Mouse (Mus musculus) embryo, embryonic 11.5 days (tissue): ENCODE measurements around the gene Mrps22.

Experiments used
- DNase-seq: peaks from one replicate; pipeline ENCODE4 v3.0.0-alpha.2; 2012; ENCODE audit warnings: low read depth, low spot score

Mrps22 gene

DNA sequence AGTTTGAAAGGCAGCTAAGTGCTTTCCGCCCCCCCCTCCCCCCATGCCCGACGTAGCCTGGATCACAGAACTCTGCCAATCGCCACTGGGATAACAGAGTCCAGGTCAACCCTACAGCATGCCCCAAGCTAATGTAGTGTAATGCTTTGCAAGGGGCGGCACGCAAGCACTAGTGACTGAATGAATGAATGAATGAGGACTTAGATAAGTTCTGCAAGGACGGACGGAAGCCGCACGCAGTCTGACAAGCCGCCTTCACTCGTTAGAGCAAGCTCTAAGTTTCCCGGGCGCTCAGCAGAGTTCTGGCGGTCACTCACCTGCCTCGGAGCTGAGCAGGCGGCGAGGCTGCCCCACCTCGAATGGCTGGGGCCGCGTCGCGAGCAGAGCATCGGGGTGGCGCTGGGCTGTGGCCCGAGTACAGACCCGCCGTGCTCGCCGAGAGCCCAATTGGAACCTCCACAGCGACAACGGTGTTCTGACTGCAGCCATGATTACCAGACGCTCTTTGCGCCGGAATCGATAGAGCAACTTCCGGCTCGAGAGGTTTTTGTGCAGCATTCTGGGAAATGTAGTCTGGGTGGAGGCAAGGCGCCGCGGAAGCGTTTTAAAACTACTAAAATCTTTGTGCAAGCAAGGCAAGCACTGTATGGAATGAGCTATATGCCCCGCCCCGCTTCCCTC is at the start of gene Mrps22:
Gene Mrps22, minus strand, starts transcription at position 505 of the 681 bp plus-strand sequence.
- peak; percentile 74 for DNase-seq

DNA sequence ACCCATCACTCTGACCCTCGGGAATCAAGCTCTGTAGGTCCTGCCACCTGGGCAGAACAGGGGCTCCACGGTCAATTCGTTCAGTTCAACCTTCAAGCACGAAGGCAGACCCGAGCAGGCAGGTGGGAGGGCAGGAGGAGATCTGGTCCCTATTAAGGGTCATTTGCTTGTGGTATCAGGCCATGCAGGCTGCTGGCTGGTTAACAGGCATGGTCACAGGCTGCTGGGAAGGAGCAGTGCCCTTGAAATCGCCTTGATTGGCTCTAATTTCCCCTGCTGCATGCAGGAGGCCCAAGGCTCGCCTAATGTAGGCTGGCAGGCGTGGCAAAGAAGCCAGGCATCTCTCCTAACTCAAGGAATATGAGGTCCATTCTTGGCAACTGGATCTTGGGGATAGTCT is 49.1 kb upstream of the Mrps22 start:
- DNase-seq = no peak

DNA sequence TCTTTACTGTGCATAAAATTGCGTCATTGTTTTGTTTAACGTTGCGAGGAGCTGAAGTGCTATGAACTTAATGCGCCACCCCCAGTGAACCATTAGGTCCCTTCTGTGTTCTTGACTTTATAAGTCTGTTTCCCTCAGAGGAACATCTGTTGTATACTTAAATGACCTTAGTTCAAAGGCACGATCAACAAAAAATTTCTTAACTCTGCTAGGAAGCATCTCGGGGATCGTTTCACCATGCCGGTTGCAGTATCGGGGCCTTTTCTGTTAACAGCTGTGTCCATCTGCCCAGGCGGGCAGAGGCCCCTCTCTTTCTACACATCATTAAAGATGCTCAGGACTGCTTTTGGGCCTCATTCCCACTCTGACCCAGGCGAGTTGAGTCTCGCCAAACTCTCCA is 46.0 kb upstream of the Mrps22 start:
- DNase-seq = no peak

GRCm38 (mm10) chr9:98645750-98646149 is 44.3 kb upstream of the Mrps22 start:
- DNase-seq = peak; percentile 69

GRCm38 (mm10) chr9:98642126-98642525 is 40.7 kb upstream of the Mrps22 start:
- DNase-seq = no peak

DNA sequence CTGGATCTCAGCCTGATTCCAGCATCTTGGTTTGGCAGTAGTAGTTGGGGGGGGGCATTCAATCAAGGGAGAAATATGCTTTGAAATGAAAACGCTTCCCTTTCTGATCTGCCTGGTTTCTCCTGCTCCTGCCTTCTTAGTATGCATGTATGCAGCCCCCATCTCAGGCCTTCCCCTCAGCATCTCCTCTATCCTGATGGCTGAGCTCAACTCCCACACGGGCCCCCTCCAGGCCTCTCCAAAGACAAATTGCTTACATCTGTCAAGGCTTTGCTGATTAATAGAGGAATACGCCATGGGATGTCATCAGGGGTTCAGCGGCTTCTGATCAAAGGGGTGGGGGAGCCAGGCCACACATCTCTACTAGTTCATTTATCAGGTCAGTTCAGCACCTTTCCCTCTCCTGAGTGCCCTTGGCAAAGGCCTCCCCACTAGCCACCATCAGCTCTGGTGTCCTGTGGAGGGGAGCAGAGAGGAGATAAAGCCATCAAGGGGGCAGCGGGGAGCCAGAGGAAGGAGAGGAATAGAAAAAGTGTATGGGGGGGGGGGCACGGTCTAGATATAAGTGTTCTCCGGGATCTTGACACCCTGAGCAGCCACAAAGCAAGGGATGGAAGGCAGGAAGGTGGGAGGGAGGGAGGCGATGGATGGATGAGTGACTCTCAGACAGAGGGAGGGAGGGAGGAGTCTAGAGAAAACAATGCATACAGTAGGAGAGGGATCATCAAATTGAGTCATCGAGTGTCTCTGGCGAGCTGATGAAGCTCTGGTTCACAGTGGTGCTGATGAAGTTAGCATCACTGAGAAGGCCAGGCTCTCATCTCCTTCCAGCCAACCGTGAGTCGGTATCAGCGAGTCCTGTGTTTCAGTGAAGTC is 32.1 kb upstream of the Mrps22 start:
- DNase-seq = no peak

GRCm38 (mm10) chr9:98628480-98628879 is 27.0 kb upstream of the Mrps22 start:
- DNase-seq = no peak

DNA sequence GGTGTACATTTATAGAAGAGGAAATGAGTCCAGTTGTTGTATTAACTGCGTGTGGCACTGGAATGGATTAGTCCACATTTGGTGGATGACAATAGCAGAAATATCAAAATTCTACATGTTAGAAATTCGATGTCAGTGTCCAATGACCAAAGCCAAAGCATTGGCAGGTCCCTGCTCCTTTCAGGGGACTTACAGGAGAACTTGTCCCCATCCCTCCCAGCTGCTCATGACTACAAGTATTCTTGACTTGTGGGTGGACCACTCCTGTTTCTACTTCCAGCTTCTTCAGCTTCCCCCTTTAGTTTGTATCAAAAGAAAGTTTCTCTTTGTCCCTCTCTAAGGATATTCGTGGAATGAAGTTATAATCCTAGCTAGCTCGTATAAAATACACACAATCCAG is 3.4 kb upstream of the Mrps22 start:
- DNase-seq = no peak

DNA sequence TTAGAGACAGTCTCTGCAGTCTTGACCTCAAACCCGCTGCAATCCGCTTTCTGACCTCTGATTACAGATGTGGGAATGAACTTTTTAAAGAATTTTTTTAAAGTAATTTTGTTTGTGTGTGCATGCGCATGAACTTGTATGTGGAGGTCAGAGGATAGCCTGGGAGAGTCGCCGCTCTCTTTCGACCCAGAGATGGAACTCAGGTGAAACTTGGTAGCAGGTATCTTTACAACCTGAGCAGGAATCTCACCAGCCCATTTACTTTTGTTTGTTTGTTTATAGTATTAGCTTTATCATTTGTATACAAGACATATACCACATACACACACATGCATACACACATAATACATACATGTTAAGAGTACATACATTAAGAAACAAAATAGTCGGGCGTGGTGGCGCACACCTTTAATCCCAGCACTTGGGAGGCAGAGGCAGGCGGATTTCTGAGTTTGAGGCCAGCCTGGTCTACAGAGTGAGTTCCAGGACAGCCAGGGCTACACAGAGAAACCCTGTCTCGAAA is 438 bp upstream of the Mrps22 start:
- DNase-seq = no peak

- DNase-seq = no peak
These were observed 1.4 kb downstream of the Mrps22 start for GRCm38 (mm10) chr9:98600094-98600493.

DNA sequence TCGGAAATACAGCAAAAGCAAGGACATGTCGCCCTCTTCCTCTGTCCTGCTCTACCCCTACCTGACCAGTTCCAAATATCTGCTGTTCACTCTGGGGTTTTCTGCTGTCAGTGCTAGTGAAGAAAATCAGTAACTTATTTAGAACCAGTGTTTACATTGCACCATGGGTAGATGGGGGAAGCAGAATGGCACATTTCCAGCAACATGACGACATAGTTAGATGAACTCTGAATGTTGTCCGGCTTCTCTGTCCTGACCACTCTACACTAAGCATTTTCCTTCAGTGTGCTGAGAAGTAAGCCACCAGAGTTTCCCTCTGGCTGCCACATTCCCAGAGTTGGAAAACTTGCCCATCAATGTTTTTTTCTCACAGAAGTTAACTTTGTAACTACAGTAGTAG is 17.6 kb downstream of the Mrps22 start:
- no peak for DNase-seq

GRCm38 (mm10) chr9:98563137-98564126 is 38.0 kb downstream of the Mrps22 start, which contains the start of gene Copb2:
Gene Copb2 (plus strand): TSS chr9:98563721.
- DNase-seq = peak; percentile 97

GRCm38 (mm10) chr9:98544042-98544441 is 57.4 kb downstream of the Mrps22 start:
- DNase-seq = no peak
